9 mouse cellular contexts compared by ENCODE assay signal in genomic region chr19:6139701-6140100, GRCm38 (mm10). TPM values are rescaled to one million over a fixed set of nuclear protein-coding genes. Genes with fewer than 3 reads are reported as not detected.
A peak's percentile ranks its signal among the peaks of the same experiment; 100 is the strongest.
DNase-seq lines count a peak whose midpoint lies in the region; ATAC-seq and TF ChIP-seq lines count a peak whose summit lies in the region.
"Had no signal": no experiment of that assay in that cellular context is flagged by ENCODE, and none has a peak within 500 bp of the region (broad histone marks: within the 10 kb centered on the region; RNA-seq: fewer than 3 reads in every experiment).

No protein-coding gene starts in this region.

- no peaks in the 10 kb centered on the region for H3K9me3 ChIP-seq in kidney, embryonic 16.5 days (ENCODE audit: low read length)
- H3K9me3 ChIP-seq in hindbrain, postnatal 0 days (ENCODE audit: low read length), result no peaks in the 10 kb centered on the region
- H3K9me3 ChIP-seq in midbrain, postnatal 0 days (ENCODE audit: low read length), result no peaks in the 10 kb centered on the region

- WGBS in kidney, embryonic 16.5 days, result 94% methylated on average over 6 of the region's 6 CpGs
- WGBS in hindbrain, postnatal 0 days, result 78% methylated on average over 6 of the region's 6 CpGs
- 92% methylated on average over 6 of the region's 6 CpGs for WGBS in midbrain, postnatal 0 days

- H3K36me3 ChIP-seq in kidney, embryonic 16.5 days (ENCODE audit: insufficient read depth, low read length), result peaks cover 13% of the 10 kb centered on the region; the same call in 1 of the 2 replicates
- H3K36me3 ChIP-seq in hindbrain, postnatal 0 days (ENCODE audit: insufficient read depth, low read length), result peaks cover 21% of the 10 kb centered on the region
- peaks cover 24% of the 10 kb centered on the region for H3K36me3 ChIP-seq in midbrain, postnatal 0 days (ENCODE audit: insufficient read depth, low read length)

- no peak for TF ChIP-seq CTCF in cortical plate, adult 2 months (IDR thresholded peaks at IDR 0.05; ENCODE audit: extremely low read depth, insufficient read depth, low read length)
- no peak for TF ChIP-seq CTCF in hindbrain, postnatal 0 days (IDR thresholded peaks at IDR 0.05; ENCODE audit: low read depth)
- no peak for TF ChIP-seq CTCF in midbrain, postnatal 0 days (IDR thresholded peaks at IDR 0.05)

- ATAC-seq in kidney, embryonic 16.5 days (ENCODE audit: low FRiP score, low TSS enrichment), result no peak
- ATAC-seq in hindbrain, postnatal 0 days, result no peak
- no peak for ATAC-seq in midbrain, postnatal 0 days (ENCODE audit: low FRiP score)
- ATAC-seq in erythroid progenitor cell, adult 5-6 weeks (replicated peaks; ENCODE audit: low FRiP score, poor library complexity, severe bottlenecking), result no peak

- no peak for DNase-seq in kidney, postnatal 4 days
- no peak for DNase-seq in hindbrain, postnatal 0 days (ENCODE audit: low spot score)
- no peak for DNase-seq in midbrain, postnatal 0 days (ENCODE audit: low spot score)
- DNase-seq in ovary, postnatal 36 days (ENCODE audit: low spot score), result no peak
- DNase-seq in left cerebral cortex, adult 11 months (ENCODE audit: low spot score), result no peak

- H3K4me3 ChIP-seq in kidney, embryonic 16.5 days (ENCODE audit: low read length), result peak overlapping the region; percentile 70
- H3K4me3 ChIP-seq in cortical plate, adult 2 months (ENCODE audit: insufficient read depth, low read length), result peak overlapping the region; percentile 77; the same call in 1 of the 2 replicates
- H3K4me3 ChIP-seq in hindbrain, postnatal 0 days (ENCODE audit: low read length), result peak overlapping the region; percentile 65
- peak overlapping the region; percentile 54 for H3K4me3 ChIP-seq in midbrain, postnatal 0 days (ENCODE audit: low read depth, low read length)

- H3K27ac ChIP-seq in kidney, embryonic 16.5 days (ENCODE audit: low read length), result no peak overlapping the region
- H3K27ac ChIP-seq in cortical plate, adult 2 months (ENCODE audit: insufficient read depth, low read length), result no peak overlapping the region
- peak overlapping the region; percentile 99; the same call in 1 of the 2 replicates for H3K27ac ChIP-seq in hindbrain, postnatal 0 days
- H3K27ac ChIP-seq in midbrain, postnatal 0 days (ENCODE audit: low read depth, low read length), result peak overlapping the region; percentile 96

- H3K9ac ChIP-seq in kidney, embryonic 16.5 days (replicated peaks; ENCODE audit: low read length), result peak overlapping the region; percentile 74; the same call in 1 of the 2 replicates
- H3K9ac ChIP-seq in hindbrain, postnatal 0 days (replicated peaks; ENCODE audit: low read length), result peak overlapping the region; percentile 80
- peak overlapping the region; percentile 75; the same call in 1 of the 2 replicates for H3K9ac ChIP-seq in midbrain, postnatal 0 days (replicated peaks; ENCODE audit: low read length, poor library complexity, severe bottlenecking)

- no peaks in the 10 kb centered on the region for H3K27me3 ChIP-seq in kidney, embryonic 16.5 days (ENCODE audit: insufficient read depth, low read length)
- no peaks in the 10 kb centered on the region for H3K27me3 ChIP-seq in hindbrain, postnatal 0 days (ENCODE audit: insufficient read depth, low read length)
- no peaks in the 10 kb centered on the region for H3K27me3 ChIP-seq in midbrain, postnatal 0 days (ENCODE audit: insufficient read depth, low read length)

- peaks cover 7% of the 10 kb centered on the region; the same call in 1 of the 2 replicates for H3K4me1 ChIP-seq in kidney, embryonic 16.5 days (ENCODE audit: insufficient read depth, low read length)
- peaks cover 3% of the 10 kb centered on the region; the same call in 1 of the 2 replicates for H3K4me1 ChIP-seq in cortical plate, adult 2 months (ENCODE audit: control insufficient read depth, insufficient read depth, low read length)
- H3K4me1 ChIP-seq in hindbrain, postnatal 0 days (ENCODE audit: insufficient read depth, low read length), result peaks cover 10% of the 10 kb centered on the region
- peaks cover 10% of the 10 kb centered on the region for H3K4me1 ChIP-seq in midbrain, postnatal 0 days (ENCODE audit: insufficient read depth, low read length)

- peak overlapping the region; percentile 76 for H3K4me2 ChIP-seq in kidney, embryonic 16.5 days (replicated peaks; ENCODE audit: low read depth, low read length)
- peak overlapping the region; percentile 92 for H3K4me2 ChIP-seq in hindbrain, postnatal 0 days (ENCODE audit: low read depth, low read length)
- peak overlapping the region; percentile 55 for H3K4me2 ChIP-seq in midbrain, postnatal 0 days (ENCODE audit: low read depth, low read length, poor library complexity, severe bottlenecking)

- TF ChIP-seq POLR2A in cortical plate, adult 2 months (IDR thresholded peaks at IDR 0.05; ENCODE audit: extremely low read depth, insufficient read depth, low read length), result no peak

RNA-seq across cellular contexts. Expression of gene Batf2, which starts 1.1 kb away (rescaled TPM):
- polyA plus RNA-seq in kidney, embryonic 16.5 days (2015; fragmentation: Nextera tagmentation; extraction: Ambion mirVana), result 0.47 and 0.84 TPM in 2 replicates
- 0.50 and 0.57 TPM in 2 replicates for polyA plus RNA-seq in cortical plate, adult 2 months (2012; rRNA removed)
- not detected in 2 replicates for total RNA-seq in hindbrain, postnatal 0 days (2014; rRNA removed)
- 0.21 and 0.23 TPM in 2 replicates for polyA plus RNA-seq in hindbrain, postnatal 0 days (2015; fragmentation: Nextera tagmentation; extraction: Ambion mirVana)
- not detected in 2 replicates for total RNA-seq in midbrain, postnatal 0 days (2014; rRNA removed)
- polyA plus RNA-seq in midbrain, postnatal 0 days (2015; fragmentation: Nextera tagmentation; extraction: Ambion mirVana), result not detected in 2 replicates
- 2.5 and 7.1 TPM in 2 replicates for total RNA-seq in erythroid progenitor cell, adult 5-6 weeks (2015; ENCODE audit: low replicate concordance)
- 1.7 TPM in 1 of 2 replicates, not detected in the other for total RNA-seq in erythroid progenitor cell, adult 5-6 weeks (2017; ENCODE audit: low replicate concordance)

RNA-seq across cellular contexts. Expression of gene Arl2, which starts 1.6 kb away (rescaled TPM):
- 111 and 113 TPM in 2 replicates for polyA plus RNA-seq in kidney, embryonic 16.5 days (2015; fragmentation: Nextera tagmentation; extraction: Ambion mirVana)
- polyA plus RNA-seq in cortical plate, adult 2 months (2012; rRNA removed), result 123 and 135 TPM in 2 replicates
- 112 and 123 TPM in 2 replicates for total RNA-seq in hindbrain, postnatal 0 days (2014; rRNA removed)
- 151 and 155 TPM in 2 replicates for polyA plus RNA-seq in hindbrain, postnatal 0 days (2015; fragmentation: Nextera tagmentation; extraction: Ambion mirVana)
- total RNA-seq in midbrain, postnatal 0 days (2014; rRNA removed), result 83.4 and 123 TPM in 2 replicates
- 159 and 174 TPM in 2 replicates for polyA plus RNA-seq in midbrain, postnatal 0 days (2015; fragmentation: Nextera tagmentation; extraction: Ambion mirVana)
- total RNA-seq in erythroid progenitor cell, adult 5-6 weeks (2015; ENCODE audit: low replicate concordance), result 17.2 and 19.8 TPM in 2 replicates
- 9.4 and 17.3 TPM in 2 replicates for total RNA-seq in erythroid progenitor cell, adult 5-6 weeks (2017; ENCODE audit: low replicate concordance)

RNA-seq across cellular contexts. Expression of gene Snx15, which starts 11.6 kb away (rescaled TPM):
- 33.3 and 36.2 TPM in 2 replicates for polyA plus RNA-seq in kidney, embryonic 16.5 days (2015; fragmentation: Nextera tagmentation; extraction: Ambion mirVana)
- 63.8 and 68.9 TPM in 2 replicates for polyA plus RNA-seq in cortical plate, adult 2 months (2012; rRNA removed)
- total RNA-seq in hindbrain, postnatal 0 days (2014; rRNA removed), result 71.4 and 84.4 TPM in 2 replicates
- polyA plus RNA-seq in hindbrain, postnatal 0 days (2015; fragmentation: Nextera tagmentation; extraction: Ambion mirVana), result 60.9 and 62.7 TPM in 2 replicates
- total RNA-seq in midbrain, postnatal 0 days (2014; rRNA removed), result 51.0 and 66.4 TPM in 2 replicates
- 66.1 and 69.1 TPM in 2 replicates for polyA plus RNA-seq in midbrain, postnatal 0 days (2015; fragmentation: Nextera tagmentation; extraction: Ambion mirVana)
- 52.8 and 61.6 TPM in 2 replicates for total RNA-seq in erythroid progenitor cell, adult 5-6 weeks (2015; ENCODE audit: low replicate concordance)
- total RNA-seq in erythroid progenitor cell, adult 5-6 weeks (2017; ENCODE audit: low replicate concordance), result 23.8 and 39.4 TPM in 2 replicates

RNA-seq across cellular contexts. Expression of gene Sac3d1, which starts 21.3 kb away (rescaled TPM):
- 42.3 and 43.7 TPM in 2 replicates for polyA plus RNA-seq in kidney, embryonic 16.5 days (2015; fragmentation: Nextera tagmentation; extraction: Ambion mirVana)
- polyA plus RNA-seq in cortical plate, adult 2 months (2012; rRNA removed), result 31.8 and 35.1 TPM in 2 replicates
- total RNA-seq in hindbrain, postnatal 0 days (2014; rRNA removed), result 91.0 and 91.5 TPM in 2 replicates
- polyA plus RNA-seq in hindbrain, postnatal 0 days (2015; fragmentation: Nextera tagmentation; extraction: Ambion mirVana), result 50.5 and 51.9 TPM in 2 replicates
- total RNA-seq in midbrain, postnatal 0 days (2014; rRNA removed), result 66.6 and 73.1 TPM in 2 replicates
- polyA plus RNA-seq in midbrain, postnatal 0 days (2015; fragmentation: Nextera tagmentation; extraction: Ambion mirVana), result 52.6 and 53.1 TPM in 2 replicates
- total RNA-seq in erythroid progenitor cell, adult 5-6 weeks (2015; ENCODE audit: low replicate concordance), result 2.5 and 5.9 TPM in 2 replicates
- 4.4 and 4.6 TPM in 2 replicates for total RNA-seq in erythroid progenitor cell, adult 5-6 weeks (2017; ENCODE audit: low replicate concordance)

RNA-seq across cellular contexts. Expression of gene Naaladl1, which starts 34.1 kb away (rescaled TPM):
- polyA plus RNA-seq in kidney, embryonic 16.5 days (2015; fragmentation: Nextera tagmentation; extraction: Ambion mirVana), result 0.40 and 0.47 TPM in 2 replicates
- polyA plus RNA-seq in cortical plate, adult 2 months (2012; rRNA removed), result 0.13 and 0.21 TPM in 2 replicates
- total RNA-seq in hindbrain, postnatal 0 days (2014; rRNA removed), result 0.40 and 0.89 TPM in 2 replicates
- 0.36 and 0.43 TPM in 2 replicates for polyA plus RNA-seq in hindbrain, postnatal 0 days (2015; fragmentation: Nextera tagmentation; extraction: Ambion mirVana)
- 0.42 and 1.0 TPM in 2 replicates for total RNA-seq in midbrain, postnatal 0 days (2014; rRNA removed)
- polyA plus RNA-seq in midbrain, postnatal 0 days (2015; fragmentation: Nextera tagmentation; extraction: Ambion mirVana), result 0.41 and 0.53 TPM in 2 replicates
- 14.7 and 15.9 TPM in 2 replicates for total RNA-seq in erythroid progenitor cell, adult 5-6 weeks (2015; ENCODE audit: low replicate concordance)
- total RNA-seq in erythroid progenitor cell, adult 5-6 weeks (2017; ENCODE audit: low replicate concordance), result 6.4 and 9.8 TPM in 2 replicates
- total RNA-seq: hematopoietic stem cell, adult 5-6 weeks had no signal

Comparison
In these comparisons a context has a peak if more than half of its experiments do, and no peak if none do; other contexts are left out.
1. H3K27ac ChIP-seq: peak in hindbrain, postnatal 0 days (single experiment) and midbrain, postnatal 0 days (single experiment); none in kidney, embryonic 16.5 days (single experiment) and cortical plate, adult 2 months (single experiment).
2. Peak in every context shown above with its lines, with median percentiles within 50 percentile points of each other: H3K4me2 ChIP-seq, H3K4me3 ChIP-seq and H3K9ac ChIP-seq.